Mouse (Mus musculus): Measurements from ENCODE around the gene Prkci.

DNA sequence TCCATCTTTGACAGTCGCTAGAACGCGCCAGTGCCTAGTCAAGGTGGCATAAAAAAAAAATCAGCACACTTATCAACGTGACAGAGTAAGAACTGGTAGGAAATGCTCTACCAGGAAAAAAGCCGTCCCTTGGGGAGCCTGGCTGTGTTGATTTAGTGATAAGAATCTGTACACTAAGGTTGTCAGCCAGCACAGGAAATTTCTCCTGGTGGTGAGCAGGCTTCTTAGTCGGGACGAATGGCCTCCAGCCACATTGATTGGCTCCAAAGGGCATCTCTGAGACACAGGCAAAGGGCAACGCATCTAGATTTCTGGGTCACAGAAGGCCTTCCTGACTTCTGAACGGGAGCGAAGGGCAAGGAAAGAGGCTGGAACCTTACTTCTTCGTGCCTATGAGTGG, 80.3 kb downstream of the Prkci start:
- TF ChIP-seq CTCF (IDR thresholded peaks at IDR 0.05; ENCODE audit: low read depth) (no peak), EP300 (IDR thresholded peaks at IDR 0.05; ENCODE audit: low read depth) (no peak)
